ENCODE assay signal across 17 mouse cellular contexts in the genomic region with DNA sequence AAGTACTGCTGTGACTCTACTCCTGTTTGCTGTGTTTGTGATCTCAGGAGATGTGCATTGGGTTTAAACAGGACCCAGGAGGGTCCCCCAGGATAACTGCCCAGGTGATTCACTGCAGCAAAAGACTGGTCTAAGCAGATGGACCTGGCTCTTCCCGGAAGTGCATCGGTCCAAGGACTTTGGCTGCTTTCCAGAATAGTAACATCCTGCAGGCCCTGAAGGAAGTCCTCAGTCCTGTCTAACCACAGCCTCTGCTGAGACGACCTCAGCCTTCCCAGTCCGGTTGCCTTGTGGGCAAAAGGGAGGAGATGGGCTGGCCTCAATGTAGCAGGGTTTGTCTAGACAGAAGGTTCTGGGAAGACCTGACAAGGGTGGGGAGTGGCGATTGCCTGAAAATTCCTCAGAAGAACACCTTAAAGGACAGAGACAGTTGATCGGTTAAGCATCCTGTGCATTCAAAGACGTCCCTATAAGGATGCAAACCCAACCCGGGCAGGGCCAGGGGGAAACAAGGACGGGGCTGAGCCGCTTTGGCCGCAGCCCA. TPM values are rescaled to one million over a fixed set of nuclear protein-coding genes. Genes with fewer than 3 reads are reported as not detected.
DNase-seq lines count a peak whose midpoint lies in the region; ATAC-seq and TF ChIP-seq lines count a peak whose summit lies in the region.
"Had no signal": no experiment of that assay in that cellular context is flagged by ENCODE, and none has a peak within 500 bp of the region (broad histone marks: within the 10 kb centered on the region; RNA-seq: fewer than 3 reads in every experiment).

No protein-coding gene starts in this region.

- 66% methylated on average over 11 of the region's 11 CpGs for WGBS in heart, embryonic 11.5 days (ENCODE audit: insufficient replicate concordance)
- WGBS in heart, adult 2 months: 31% methylated on average over 11 of the region's 11 CpGs
- WGBS in liver, postnatal 0 days (ENCODE audit: insufficient replicate concordance): 43% methylated on average over 11 of the region's 11 CpGs
- 61% methylated on average over 11 of the region's 11 CpGs for WGBS in liver, embryonic 11.5 days
- WGBS in limb, embryonic 10.5 days: 80% methylated on average over 11 of the region's 11 CpGs
- WGBS in midbrain, embryonic 16.5 days: 79% methylated on average over 11 of the region's 11 CpGs

- no peaks in the 10 kb centered on the region for H3K36me3 ChIP-seq in heart, embryonic 11.5 days (ENCODE audit: control insufficient read depth, insufficient read depth, low read length)
- no peaks in the 10 kb centered on the region for H3K36me3 ChIP-seq in heart, adult 2 months (ENCODE audit: control insufficient read depth, insufficient read depth, low read length)
- H3K36me3 ChIP-seq in liver, postnatal 0 days (replicated peaks; ENCODE audit: insufficient read depth, low read length): no peaks in the 10 kb centered on the region
- no peaks in the 10 kb centered on the region for H3K36me3 ChIP-seq in liver, embryonic 11.5 days (ENCODE audit: control insufficient read depth, insufficient read depth, low read length)
- H3K36me3 ChIP-seq in ES-E14 (ENCODE audit: control insufficient read depth, insufficient read depth, low read length, poor library complexity, severe bottlenecking): no peaks in the 10 kb centered on the region
- no peaks in the 10 kb centered on the region for H3K36me3 ChIP-seq in limb, embryonic 10.5 days
- H3K36me3 ChIP-seq in midbrain, embryonic 16.5 days (ENCODE audit: control insufficient read depth, insufficient read depth, low read length): no peaks in the 10 kb centered on the region
- H3K36me3 ChIP-seq: forebrain, embryonic 12.5 days; liver, embryonic 15.5 days; midbrain, embryonic 13.5 days; neural tube, embryonic 13.5 days had no signal

- H3K9me3 ChIP-seq in heart, embryonic 11.5 days (replicated peaks; ENCODE audit: control insufficient read depth, low read length): no peaks in the 10 kb centered on the region
- H3K9me3 ChIP-seq in liver, postnatal 0 days (ENCODE audit: low read length): no peaks in the 10 kb centered on the region
- no peaks in the 10 kb centered on the region for H3K9me3 ChIP-seq in liver, embryonic 11.5 days (ENCODE audit: control insufficient read depth, low read length)
- no peaks in the 10 kb centered on the region for H3K9me3 ChIP-seq in ES-E14 (ENCODE audit: control insufficient read depth, insufficient read depth, low read depth, low read length)
- no peaks in the 10 kb centered on the region for H3K9me3 ChIP-seq in limb, embryonic 10.5 days (replicated peaks)
- no peaks in the 10 kb centered on the region for H3K9me3 ChIP-seq in midbrain, embryonic 16.5 days (replicated peaks; ENCODE audit: control insufficient read depth, low read length, poor library complexity, severe bottlenecking)
- H3K9me3 ChIP-seq: forebrain, embryonic 12.5 days; liver, embryonic 15.5 days; midbrain, embryonic 13.5 days; neural tube, embryonic 13.5 days had no signal

- H3K27me3 ChIP-seq in heart, embryonic 11.5 days (ENCODE audit: control insufficient read depth, insufficient read depth, low read length): no peaks in the 10 kb centered on the region
- H3K27me3 ChIP-seq in heart, adult 2 months (ENCODE audit: control insufficient read depth, insufficient read depth, low read length): no peaks in the 10 kb centered on the region
- no peaks in the 10 kb centered on the region for H3K27me3 ChIP-seq in liver, postnatal 0 days (ENCODE audit: insufficient read depth, low read length)
- no peaks in the 10 kb centered on the region for H3K27me3 ChIP-seq in liver, embryonic 11.5 days (replicated peaks; ENCODE audit: control insufficient read depth, insufficient read depth, low read length)
- H3K27me3 ChIP-seq in limb, embryonic 10.5 days (ENCODE audit: low read depth, poor library complexity, severe bottlenecking): no peaks in the 10 kb centered on the region
- H3K27me3 ChIP-seq in midbrain, embryonic 16.5 days (ENCODE audit: control insufficient read depth, insufficient read depth, low read depth, low read length): no peaks in the 10 kb centered on the region
- H3K27me3 ChIP-seq: forebrain, embryonic 12.5 days; midbrain, embryonic 13.5 days; neural tube, embryonic 13.5 days had no signal

- H3K27ac ChIP-seq in heart, embryonic 11.5 days (ENCODE audit: low read depth, low read length): peak overlapping the region; percentile 10; the same call in 1 of the 2 replicates
- H3K27ac ChIP-seq in heart, adult 2 months: no peak overlapping the region
- H3K27ac ChIP-seq in liver, postnatal 0 days (ENCODE audit: low read depth): 0 out of 2 replicates have a peak overlapping the region, but pooled peaks have one; percentile 16
- H3K27ac ChIP-seq in liver, embryonic 11.5 days (ENCODE audit: low read depth, low read length): no peak overlapping the region
- H3K27ac ChIP-seq in ES-E14 (ENCODE audit: insufficient read depth, low read depth, low read length, poor library complexity, severe bottlenecking): peak overlapping the region; percentile 89
- 0 out of 2 replicates have a peak overlapping the region, but pooled peaks have one; percentile 14 for H3K27ac ChIP-seq in limb, embryonic 10.5 days
- no peak overlapping the region for H3K27ac ChIP-seq in midbrain, embryonic 16.5 days (ENCODE audit: low read length)
- H3K27ac ChIP-seq: forebrain, embryonic 12.5 days; liver, embryonic 15.5 days; midbrain, embryonic 13.5 days; neural tube, embryonic 13.5 days had no signal

- no peaks in the 10 kb centered on the region for H3K79me2 ChIP-seq in heart, adult 2 months (replicated peaks; ENCODE audit: control insufficient read depth, insufficient read depth, low read length)

- no peak for TF ChIP-seq EP300 in heart, adult 2 months (IDR thresholded peaks at IDR 0.05; ENCODE audit: insufficient read depth, low read depth, low read length)
- no peak for TF ChIP-seq EP300 in liver, postnatal 0 days (IDR thresholded peaks at IDR 0.05; ENCODE audit: low read depth)

- no peak for DNase-seq in heart, adult 2 months
- no peak for DNase-seq in liver, postnatal 0 days
- DNase-seq in liver, embryonic 11.5 days (ENCODE audit: low spot score): no peak
- DNase-seq in ES-E14 (ENCODE audit: low read depth, low spot score): peak; percentile 78
- DNase-seq in limb, embryonic 10.5 days (ENCODE audit: low spot score): no peak
- no peak for DNase-seq in layer of hippocampus, adult 9-10 months (ENCODE audit: low spot score)
- DNase-seq: cerebellum, adult 11-12 months; thymus, postnatal 14 days had no signal

- H3K4me3 ChIP-seq in heart, embryonic 11.5 days (ENCODE audit: low read depth, low read length): no peak overlapping the region
- H3K4me3 ChIP-seq in heart, adult 2 months: no peak overlapping the region
- no peak overlapping the region for H3K4me3 ChIP-seq in liver, postnatal 0 days (ENCODE audit: low read depth, low read length)
- no peak overlapping the region for H3K4me3 ChIP-seq in liver, embryonic 11.5 days (ENCODE audit: low read depth, low read length)
- peak overlapping the region in 1 of 2 experiments; percentile 38; a peak in 2 of 4 replicates for H3K4me3 ChIP-seq in ES-E14 (ENCODE audit: insufficient read depth in 1 of 2, low read depth in 1 of 2, low read length in 2 of 2, poor library complexity in 1 of 2, severe bottlenecking in 1 of 2)
- no peak overlapping the region for H3K4me3 ChIP-seq in limb, embryonic 10.5 days
- no peak overlapping the region for H3K4me3 ChIP-seq in midbrain, embryonic 16.5 days (ENCODE audit: low read depth, low read length)
- H3K4me3 ChIP-seq: forebrain, embryonic 12.5 days; liver, embryonic 15.5 days; midbrain, embryonic 13.5 days; neural tube, embryonic 13.5 days had no signal

- ATAC-seq in heart, embryonic 11.5 days (replicated peaks; ENCODE audit: insufficient number of reproducible peaks, low FRiP score, low TSS enrichment): no peak
- ATAC-seq in liver, postnatal 0 days: no peak
- no peak for ATAC-seq in liver, embryonic 11.5 days (replicated peaks; ENCODE audit: low FRiP score)
- no peak for ATAC-seq in midbrain, embryonic 16.5 days
- ATAC-seq: midbrain, embryonic 13.5 days had no signal

- intact Hi-C loops in heart, adult 2 months (cut with DNase I): no loop called here

- H3K4me1 ChIP-seq in heart, embryonic 11.5 days (ENCODE audit: control insufficient read depth, insufficient read depth, low read length): peaks cover 36% of the 10 kb centered on the region
- H3K4me1 ChIP-seq in heart, adult 2 months (ENCODE audit: control insufficient read depth, insufficient read depth, low read length): peaks cover 3% of the 10 kb centered on the region
- H3K4me1 ChIP-seq in liver, postnatal 0 days (ENCODE audit: insufficient read depth): peaks cover 28% of the 10 kb centered on the region
- H3K4me1 ChIP-seq in liver, embryonic 11.5 days (replicated peaks; ENCODE audit: control insufficient read depth, insufficient read depth, low read length): peaks cover 33% of the 10 kb centered on the region
- H3K4me1 ChIP-seq in ES-E14 (ENCODE audit: control insufficient read depth in 2 of 2, insufficient read depth in 2 of 2, low read length in 2 of 2, poor library complexity in 1 of 2): peaks cover 26 to 36% of the 10 kb centered on the region in 2 experiments
- peaks cover 31% of the 10 kb centered on the region for H3K4me1 ChIP-seq in limb, embryonic 10.5 days
- peaks cover 4% of the 10 kb centered on the region; the same call in 1 of the 2 replicates for H3K4me1 ChIP-seq in midbrain, embryonic 16.5 days (ENCODE audit: control insufficient read depth, insufficient read depth, low read length)

- in situ Hi-C loops in ES-E14 (cut with MboI; ENCODE audit: low sequenced_read_pairs in 2 of 2, unreplicated experiment in 2 of 2): no loop called here

- TF ChIP-seq POLR2A in heart, adult 2 months (IDR thresholded peaks at IDR 0.05; ENCODE audit: insufficient read depth, low read depth, low read length): no peak

- H3K4me2 ChIP-seq in heart, embryonic 11.5 days: no peak overlapping the region
- H3K4me2 ChIP-seq in liver, postnatal 0 days (ENCODE audit: low read depth, low read length): no peak overlapping the region
- H3K4me2 ChIP-seq in liver, embryonic 11.5 days: no peak overlapping the region
- H3K4me2 ChIP-seq in midbrain, embryonic 16.5 days (ENCODE audit: low read length): no peak overlapping the region
- H3K4me2 ChIP-seq: forebrain, embryonic 12.5 days; liver, embryonic 15.5 days; midbrain, embryonic 13.5 days; neural tube, embryonic 13.5 days had no signal

- H3K9ac ChIP-seq in heart, embryonic 11.5 days (ENCODE audit: low read depth, low read length): 0 out of 2 replicates have a peak overlapping the region, but pooled peaks have one; percentile 22
- H3K9ac ChIP-seq in heart, adult 2 months (ENCODE audit: low read depth, low read length): no peak overlapping the region
- no peak overlapping the region for H3K9ac ChIP-seq in liver, postnatal 0 days (replicated peaks)
- no peak overlapping the region for H3K9ac ChIP-seq in liver, embryonic 11.5 days (ENCODE audit: low read depth, low read length)
- H3K9ac ChIP-seq in ES-E14 (ENCODE audit: insufficient read depth, low read depth, low read length, poor library complexity, severe bottlenecking): peak overlapping the region; percentile 48
- H3K9ac ChIP-seq in midbrain, embryonic 16.5 days (ENCODE audit: low read depth, low read length): no peak overlapping the region
- H3K9ac ChIP-seq: forebrain, embryonic 12.5 days; liver, embryonic 15.5 days; midbrain, embryonic 13.5 days; neural tube, embryonic 13.5 days had no signal

- TF ChIP-seq CTCF in heart, adult 2 months (IDR thresholded peaks at IDR 0.05): no peak
- no peak for TF ChIP-seq CTCF in liver, postnatal 0 days (IDR thresholded peaks at IDR 0.05; ENCODE audit: low read depth)

RNA-seq across cellular contexts. Expression of gene Marcksl1, which starts 10.4 kb away (rescaled TPM):
- polyA plus RNA-seq in heart, embryonic 11.5 days (2014; fragmentation: Nextera tagmentation; extraction: Ambion mirVana): 506 and 517 TPM in 2 replicates
- total RNA-seq in heart, adult 2 months (2021): 1 to 10 TPM; 3.5 to 5.1 TPM
- 5.1 and 7.0 TPM in 2 replicates for polyA plus RNA-seq in heart, adult 2 months (2012; rRNA removed)
- polyA plus RNA-seq in liver, postnatal 0 days (2015; fragmentation: Nextera tagmentation; extraction: Ambion mirVana): 42.7 and 46.9 TPM in 2 replicates
- polyA plus RNA-seq in liver, embryonic 11.5 days (2014; fragmentation: Nextera tagmentation; extraction: Ambion mirVana): 388 and 395 TPM in 2 replicates
- 175 and 233 TPM in 2 replicates for total RNA-seq in ES-E14 (2012; rRNA removed)
- 1,533 and 1,561 TPM in 2 replicates for polyA plus RNA-seq in limb, embryonic 10.5 days (2016; fragmentation: Nextera tagmentation; extraction: Ambion mirVana)
- 1,543 and 1,683 TPM in 2 replicates for polyA plus RNA-seq in midbrain, embryonic 16.5 days (2015; fragmentation: Nextera tagmentation; extraction: Ambion mirVana)

RNA-seq across cellular contexts. Expression of gene Fam229a, which starts 12.0 kb away (rescaled TPM):
- not detected in 2 replicates for polyA plus RNA-seq in heart, embryonic 11.5 days (2014; fragmentation: Nextera tagmentation; extraction: Ambion mirVana)
- total RNA-seq in heart, adult 2 months (2021): under 1 TPM in 1 of 2 experiments, not detected in 1; 0.45 TPM
- 0.64 TPM in 1 of 2 replicates, not detected in the other for polyA plus RNA-seq in heart, adult 2 months (2012; rRNA removed)
- 0.41 and 0.88 TPM in 2 replicates for polyA plus RNA-seq in liver, postnatal 0 days (2015; fragmentation: Nextera tagmentation; extraction: Ambion mirVana)
- polyA plus RNA-seq in liver, embryonic 11.5 days (2014; fragmentation: Nextera tagmentation; extraction: Ambion mirVana): not detected in 2 replicates
- not detected in 2 replicates for total RNA-seq in ES-E14 (2012; rRNA removed)
- polyA plus RNA-seq in limb, embryonic 10.5 days (2016; fragmentation: Nextera tagmentation; extraction: Ambion mirVana): not detected in 2 replicates
- 0.56 and 0.94 TPM in 2 replicates for polyA plus RNA-seq in midbrain, embryonic 16.5 days (2015; fragmentation: Nextera tagmentation; extraction: Ambion mirVana)
- total RNA-seq: gastrocnemius, adult 8-10 months had no signal
- polyA plus RNA-seq: embryonic facial prominence, embryonic 11.5 days; forebrain, embryonic 12.5 days; hindbrain, embryonic 11.5 days; midbrain, embryonic 13.5 days; neural tube, embryonic 13.5 days had no signal

RNA-seq across cellular contexts. Expression of gene Tssk3, which starts 12.2 kb away (rescaled TPM):
- not detected in 2 replicates for polyA plus RNA-seq in heart, embryonic 11.5 days (2014; fragmentation: Nextera tagmentation; extraction: Ambion mirVana)
- total RNA-seq in heart, adult 2 months (2021): not detected
- polyA plus RNA-seq in heart, adult 2 months (2012; rRNA removed): 0.14 TPM in 1 of 2 replicates, not detected in the other
- 0.11 and 0.14 TPM in 2 replicates for polyA plus RNA-seq in liver, postnatal 0 days (2015; fragmentation: Nextera tagmentation; extraction: Ambion mirVana)
- not detected in 2 replicates for polyA plus RNA-seq in liver, embryonic 11.5 days (2014; fragmentation: Nextera tagmentation; extraction: Ambion mirVana)
- 0.16 TPM in 1 of 2 replicates, not detected in the other for total RNA-seq in ES-E14 (2012; rRNA removed)
- 0.11 TPM in 1 of 2 replicates, not detected in the other for polyA plus RNA-seq in limb, embryonic 10.5 days (2016; fragmentation: Nextera tagmentation; extraction: Ambion mirVana)
- 1.2 TPM in 2 replicates for polyA plus RNA-seq in midbrain, embryonic 16.5 days (2015; fragmentation: Nextera tagmentation; extraction: Ambion mirVana)
- total RNA-seq: gastrocnemius, adult 8-10 months had no signal
- polyA plus RNA-seq: embryonic facial prominence, embryonic 11.5 days; forebrain, embryonic 12.5 days; hindbrain, embryonic 11.5 days; neural tube, embryonic 13.5 days had no signal

RNA-seq across cellular contexts. Expression of gene Hdac1, which starts 39.5 kb away (rescaled TPM):
- 154 and 175 TPM in 2 replicates for polyA plus RNA-seq in heart, embryonic 11.5 days (2014; fragmentation: Nextera tagmentation; extraction: Ambion mirVana)
- total RNA-seq in heart, adult 2 months (2021): 10 to 100 TPM; 15.7 to 16.1 TPM
- 17.9 and 35.2 TPM in 2 replicates for polyA plus RNA-seq in heart, adult 2 months (2012; rRNA removed)
- polyA plus RNA-seq in liver, postnatal 0 days (2015; fragmentation: Nextera tagmentation; extraction: Ambion mirVana): 54.9 and 59.0 TPM in 2 replicates
- 215 and 223 TPM in 2 replicates for polyA plus RNA-seq in liver, embryonic 11.5 days (2014; fragmentation: Nextera tagmentation; extraction: Ambion mirVana)
- 96.0 and 102 TPM in 2 replicates for total RNA-seq in ES-E14 (2012; rRNA removed)
- polyA plus RNA-seq in limb, embryonic 10.5 days (2016; fragmentation: Nextera tagmentation; extraction: Ambion mirVana): 308 and 336 TPM in 2 replicates
- 74.7 and 83.2 TPM in 2 replicates for polyA plus RNA-seq in midbrain, embryonic 16.5 days (2015; fragmentation: Nextera tagmentation; extraction: Ambion mirVana)

RNA-seq across cellular contexts. Expression of gene Bsdc1, which starts 41.6 kb away (rescaled TPM):
- 24.1 and 24.6 TPM in 2 replicates for polyA plus RNA-seq in heart, embryonic 11.5 days (2014; fragmentation: Nextera tagmentation; extraction: Ambion mirVana)
- total RNA-seq in heart, adult 2 months (2021): 10 to 100 TPM; 48.8 to 50.3 TPM
- 21.3 and 25.0 TPM in 2 replicates for polyA plus RNA-seq in heart, adult 2 months (2012; rRNA removed)
- polyA plus RNA-seq in liver, postnatal 0 days (2015; fragmentation: Nextera tagmentation; extraction: Ambion mirVana): 37.4 and 40.7 TPM in 2 replicates
- 21.6 and 22.5 TPM in 2 replicates for polyA plus RNA-seq in liver, embryonic 11.5 days (2014; fragmentation: Nextera tagmentation; extraction: Ambion mirVana)
- 28.9 and 33.3 TPM in 2 replicates for total RNA-seq in ES-E14 (2012; rRNA removed)
- polyA plus RNA-seq in limb, embryonic 10.5 days (2016; fragmentation: Nextera tagmentation; extraction: Ambion mirVana): 19.9 and 20.5 TPM in 2 replicates
- 31.5 and 34.7 TPM in 2 replicates for polyA plus RNA-seq in midbrain, embryonic 16.5 days (2015; fragmentation: Nextera tagmentation; extraction: Ambion mirVana)

Comparison
In these comparisons a context has a peak if more than half of its experiments do, and no peak if none do; other contexts are left out.
1. H3K27ac ChIP-seq: peak in heart, embryonic 11.5 days (single experiment), liver, postnatal 0 days (single experiment), ES-E14 (single experiment) and limb, embryonic 10.5 days (single experiment); none in heart, adult 2 months (single experiment), liver, embryonic 11.5 days (single experiment) and midbrain, embryonic 16.5 days (single experiment).
2. H3K9ac ChIP-seq: peak in heart, embryonic 11.5 days (single experiment) and ES-E14 (single experiment); none in heart, adult 2 months (single experiment), liver, postnatal 0 days (single experiment), liver, embryonic 11.5 days (single experiment) and midbrain, embryonic 16.5 days (single experiment).